Mouse (Mus musculus): Measurements from ENCODE around the gene Scpep1. TPM values are rescaled to one million over a fixed set of nuclear protein-coding genes. Genes with fewer than 3 reads are reported as not detected.

Scpep1 gene
- polyA plus RNA-seq, 1 experiment from 2014 or later: 27.8 TPM

- 98% methylated on average over 2 of the region's 3 CpGs for WGBS
- Histone ChIP-seq H3K27me3 (replicated peaks) (no peaks in the 10 kb centered on the region), H3K4me3 (no peak within 1 kb of the TSS), H3K9me3 (no peaks in the 10 kb centered on the region), H3K4me1 (no peaks in the 10 kb centered on the region), H3K36me3 (replicated peaks) (no peaks in the 10 kb centered on the region), H3K9ac (no peak within 1 kb of the TSS), H3K27ac (no peak within 1 kb of the TSS), H3K4me2 (no peak within 1 kb of the TSS)
- no peak for ATAC-seq (replicated peaks)
Measured at GRCm38 (mm10) chr11:88966881-88967361, 11.7 kb upstream of the Scpep1 start, which contains the start of gene Elobl. Elobl (minus strand) TSS chr11:88966931.

DNA sequence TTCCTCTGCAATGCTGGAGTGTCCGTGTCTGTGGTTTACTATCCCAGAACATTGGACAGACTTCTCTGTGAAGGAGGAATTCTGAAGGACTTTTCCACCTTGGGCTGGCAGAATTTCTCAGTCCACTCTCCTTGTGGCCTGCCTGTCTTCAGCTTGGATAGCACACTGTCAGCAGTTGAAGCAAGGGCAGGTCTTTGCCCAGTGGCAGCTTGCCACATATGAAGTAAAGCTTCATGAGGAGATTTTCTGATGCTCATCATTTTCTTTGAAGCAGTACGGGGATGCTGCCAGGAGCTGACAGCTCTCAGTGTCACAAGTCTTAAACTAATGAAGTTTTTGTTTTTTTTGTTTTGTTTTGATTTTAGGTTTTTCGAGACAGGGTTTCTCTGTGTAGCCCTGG is 3.6 kb upstream of the Scpep1 start:
- Histone ChIP-seq H3K36me3 (replicated peaks) (no peaks in the 10 kb centered on the region), H3K9me3 (no peaks in the 10 kb centered on the region), H3K27me3 (replicated peaks) (no peaks in the 10 kb centered on the region), H3K4me2 (no peak overlapping the region), H3K4me1 (peaks cover 9% of the 10 kb centered on the region; the same call in 1 of the 2 replicates), H3K4me3 (no peak overlapping the region), H3K9ac (no peak overlapping the region), H3K27ac (no peak overlapping the region)
- no peak for ATAC-seq (replicated peaks)
- 88% methylated on average over 3 of the region's 3 CpGs for WGBS

- peak overlapping the region; percentile 51 for H3K9ac ChIP-seq
- peak overlapping the region; percentile 68 for H3K27ac ChIP-seq
- H3K4me2 ChIP-seq: peak overlapping the region; percentile 59
- H3K36me3 ChIP-seq (replicated peaks): no peaks in the 10 kb centered on the region
- peaks cover 13% of the 10 kb centered on the region; the same call in 1 of the 2 replicates for H3K4me1 ChIP-seq
- H3K27me3 ChIP-seq (replicated peaks): no peaks in the 10 kb centered on the region
- peak overlapping the region; percentile 55 for H3K4me3 ChIP-seq
- ATAC-seq (replicated peaks): 0 out of 2 replicates have a peak, but pooled peaks have one; percentile 56
- 0% methylated on average over 4 of the region's 4 CpGs for WGBS
- no peaks in the 10 kb centered on the region for H3K9me3 ChIP-seq
Measured at GRCm38 (mm10) chr11:88954803-88955202, 462 bp downstream of the Scpep1 start.

DNA sequence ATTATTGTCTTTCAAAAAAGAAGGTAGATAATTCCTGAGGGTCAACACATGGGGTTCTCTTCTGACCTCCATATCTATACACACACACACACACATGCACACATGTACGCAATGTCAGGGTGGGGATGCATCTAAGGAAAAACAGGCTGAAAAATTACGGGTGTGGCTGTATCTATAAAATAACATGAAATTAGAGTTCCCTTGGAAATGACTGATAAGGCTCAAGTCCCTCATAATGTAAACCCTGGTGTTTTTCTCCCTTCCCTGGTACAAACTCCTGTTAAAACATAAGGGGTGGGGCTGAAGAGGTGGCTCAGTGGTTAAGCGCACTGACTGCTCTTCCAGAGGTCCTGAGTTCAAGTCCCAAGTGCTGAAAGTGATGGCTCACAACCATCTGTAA is 1.7 kb downstream of the Scpep1 start:
- Histone ChIP-seq H3K4me2 (peak overlapping the region; percentile 59; the same call in 1 of the 2 replicates), H3K4me1 (peaks cover 13% of the 10 kb centered on the region; the same call in 1 of the 2 replicates), H3K9ac (no peak overlapping the region), H3K36me3 (replicated peaks) (no peaks in the 10 kb centered on the region), H3K9me3 (no peaks in the 10 kb centered on the region), H3K27ac (no peak overlapping the region), H3K4me3 (no peak overlapping the region), H3K27me3 (replicated peaks) (no peaks in the 10 kb centered on the region)
- WGBS: 90% methylated on average over 3 of the region's 3 CpGs
- ATAC-seq (replicated peaks): no peak

DNA sequence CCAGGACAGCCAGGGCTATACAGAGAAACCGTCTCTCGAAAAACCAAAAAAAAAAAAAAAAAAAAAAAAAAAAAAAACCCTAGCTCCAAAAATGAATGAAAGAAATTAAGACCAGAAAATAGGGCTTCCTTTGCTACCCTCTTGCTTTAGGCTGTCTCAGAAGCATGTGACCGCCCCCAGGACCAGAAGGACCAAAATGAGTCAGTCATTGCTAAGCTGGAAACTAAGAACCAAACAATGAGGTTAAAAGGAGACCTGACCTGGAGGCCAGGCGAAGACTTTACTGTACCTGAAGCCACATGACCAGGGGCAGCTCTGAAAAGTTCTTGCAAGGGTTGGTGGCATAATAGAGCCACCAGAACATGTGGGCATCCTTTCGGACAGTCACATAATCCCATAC is 3.1 kb downstream of the Scpep1 start:
- H3K4me1 ChIP-seq: peaks cover 13% of the 10 kb centered on the region; the same call in 1 of the 2 replicates
- H3K27me3 ChIP-seq (replicated peaks): no peaks in the 10 kb centered on the region
- no peaks in the 10 kb centered on the region for H3K36me3 ChIP-seq (replicated peaks)
- H3K27ac ChIP-seq: no peak overlapping the region
- H3K4me3 ChIP-seq: no peak overlapping the region
- no peak overlapping the region for H3K9ac ChIP-seq
- ATAC-seq (replicated peaks): no peak
- WGBS: 96% methylated on average over 5 of the region's 5 CpGs
- H3K4me2 ChIP-seq: no peak overlapping the region
- H3K9me3 ChIP-seq: no peaks in the 10 kb centered on the region

GRCm38 (mm10) chr11:88951576-88951975 is 3.7 kb downstream of the Scpep1 start:
- Histone ChIP-seq H3K36me3 (replicated peaks) (no peaks in the 10 kb centered on the region), H3K4me2 (no peak overlapping the region), H3K4me1 (peaks cover 13% of the 10 kb centered on the region; the same call in 1 of the 2 replicates), H3K4me3 (no peak overlapping the region), H3K27me3 (replicated peaks) (no peaks in the 10 kb centered on the region), H3K9me3 (no peaks in the 10 kb centered on the region), H3K9ac (no peak overlapping the region), H3K27ac (no peak overlapping the region)
- no peak for ATAC-seq (replicated peaks)
- 97% methylated on average over 2 of the region's 2 CpGs for WGBS

- H3K27ac ChIP-seq: no peak overlapping the region
- H3K36me3 ChIP-seq (replicated peaks): no peaks in the 10 kb centered on the region
- H3K4me3 ChIP-seq: no peak overlapping the region
- no peaks in the 10 kb centered on the region for H3K9me3 ChIP-seq
- H3K27me3 ChIP-seq (replicated peaks): no peaks in the 10 kb centered on the region
- no peak overlapping the region for H3K4me2 ChIP-seq
- H3K4me1 ChIP-seq: peaks cover 13% of the 10 kb centered on the region; the same call in 1 of the 2 replicates
- ATAC-seq (replicated peaks): no peak
- 91% methylated on average over 13 of the region's 13 CpGs for WGBS
- no peak overlapping the region for H3K9ac ChIP-seq
Measured at GRCm38 (mm10) chr11:88950640-88951250, 4.5 kb downstream of the Scpep1 start.

GRCm38 (mm10) chr11:88949802-88950639 is 5.2 kb downstream of the Scpep1 start:
- Histone ChIP-seq H3K27me3 (replicated peaks) (no peaks in the 10 kb centered on the region), H3K27ac (no peak overlapping the region), H3K4me2 (no peak overlapping the region), H3K4me1 (peaks cover 10% of the 10 kb centered on the region; the same call in 1 of the 2 replicates), H3K36me3 (replicated peaks) (no peaks in the 10 kb centered on the region), H3K9me3 (no peaks in the 10 kb centered on the region), H3K9ac (no peak overlapping the region), H3K4me3 (no peak overlapping the region)
- WGBS: 90% methylated on average over 8 of the region's 8 CpGs
- no peak for ATAC-seq (replicated peaks)

- WGBS: 81% methylated on average over 8 of the region's 8 CpGs
- peaks cover 4% of the 10 kb centered on the region; the same call in 1 of the 2 replicates for H3K36me3 ChIP-seq (replicated peaks)
- peaks cover 4% of the 10 kb centered on the region; the same call in 1 of the 2 replicates for H3K4me1 ChIP-seq
- no peak overlapping the region for H3K9ac ChIP-seq
- H3K27me3 ChIP-seq (replicated peaks): no peaks in the 10 kb centered on the region
- no peak overlapping the region for H3K4me3 ChIP-seq
- no peak for ATAC-seq (replicated peaks)
- no peak overlapping the region for H3K4me2 ChIP-seq
- no peak overlapping the region for H3K27ac ChIP-seq
- H3K9me3 ChIP-seq: no peaks in the 10 kb centered on the region
Measured at GRCm38 (mm10) chr11:88948896-88949295, 6.4 kb downstream of the Scpep1 start.

DNA sequence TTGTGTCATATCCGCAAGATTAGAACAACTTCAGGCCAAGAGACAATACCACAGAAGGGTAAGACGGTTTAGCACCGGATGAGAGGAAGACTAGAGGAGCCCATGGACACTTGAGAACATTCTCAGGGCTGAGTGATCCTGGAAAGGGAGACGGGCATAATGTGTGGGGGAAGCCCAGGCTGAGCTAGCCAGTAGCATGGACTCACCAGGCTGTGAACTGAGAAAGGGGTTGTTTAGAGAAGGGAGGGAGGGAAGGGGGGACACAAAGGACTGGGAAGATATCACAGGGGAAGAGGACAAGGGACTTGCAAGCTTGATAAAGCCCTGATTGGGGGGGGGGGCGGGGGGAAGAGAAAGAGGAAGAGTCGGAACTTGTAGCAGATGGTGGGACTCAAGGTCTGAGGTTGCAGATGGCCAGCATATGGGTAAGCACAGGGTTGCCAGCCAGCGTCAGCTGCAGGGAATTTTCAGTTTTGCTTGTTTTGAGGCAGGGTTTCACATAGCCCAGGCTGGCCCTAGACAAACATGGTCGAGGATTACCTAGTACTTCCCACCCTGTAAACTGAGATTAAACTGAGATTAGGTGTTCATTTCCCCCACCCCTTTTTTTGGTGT is 9.2 kb downstream of the Scpep1 start:
- H3K27me3 ChIP-seq (replicated peaks): no peaks in the 10 kb centered on the region
- H3K9me3 ChIP-seq: no peaks in the 10 kb centered on the region
- H3K4me1 ChIP-seq: no peaks in the 10 kb centered on the region
- no peak overlapping the region for H3K4me2 ChIP-seq
- WGBS: 71% methylated on average over 8 of the region's 8 CpGs
- H3K36me3 ChIP-seq (replicated peaks): peaks cover 4% of the 10 kb centered on the region; the same call in 1 of the 2 replicates
- no peak overlapping the region for H3K27ac ChIP-seq
- no peak overlapping the region for H3K9ac ChIP-seq
- H3K4me3 ChIP-seq: no peak overlapping the region
- ATAC-seq (replicated peaks): no peak

DNA sequence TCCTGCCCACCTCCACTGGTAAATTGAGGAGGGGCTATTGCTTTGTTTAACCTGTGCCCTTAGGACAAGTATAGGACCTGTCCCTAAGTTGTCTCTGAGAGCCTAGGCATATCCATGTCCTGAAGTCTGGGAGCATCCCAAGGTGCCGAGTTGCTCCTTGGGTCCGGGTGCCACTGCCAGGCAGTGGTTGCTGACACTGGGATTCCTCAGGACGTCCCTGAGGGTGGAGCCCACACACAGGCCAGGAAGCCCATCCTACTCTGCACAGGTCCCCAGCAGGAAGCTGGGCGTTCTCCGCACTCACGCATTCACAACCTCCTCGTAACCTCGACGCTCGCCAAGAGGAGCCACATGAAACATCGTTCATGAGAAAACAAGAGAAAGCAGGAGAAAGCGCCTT is 13.8 kb downstream of the Scpep1 start:
- Histone ChIP-seq H3K27ac (no peak overlapping the region), H3K4me3 (no peak overlapping the region), H3K9me3 (no peaks in the 10 kb centered on the region), H3K36me3 (replicated peaks) (peaks cover 4% of the 10 kb centered on the region; the same call in 1 of the 2 replicates), H3K4me1 (no peaks in the 10 kb centered on the region), H3K9ac (no peak overlapping the region), H3K4me2 (no peak overlapping the region), H3K27me3 (replicated peaks) (no peaks in the 10 kb centered on the region)
- no peak for ATAC-seq (replicated peaks)
- 84% methylated on average over 12 of the region's 12 CpGs for WGBS

DNA sequence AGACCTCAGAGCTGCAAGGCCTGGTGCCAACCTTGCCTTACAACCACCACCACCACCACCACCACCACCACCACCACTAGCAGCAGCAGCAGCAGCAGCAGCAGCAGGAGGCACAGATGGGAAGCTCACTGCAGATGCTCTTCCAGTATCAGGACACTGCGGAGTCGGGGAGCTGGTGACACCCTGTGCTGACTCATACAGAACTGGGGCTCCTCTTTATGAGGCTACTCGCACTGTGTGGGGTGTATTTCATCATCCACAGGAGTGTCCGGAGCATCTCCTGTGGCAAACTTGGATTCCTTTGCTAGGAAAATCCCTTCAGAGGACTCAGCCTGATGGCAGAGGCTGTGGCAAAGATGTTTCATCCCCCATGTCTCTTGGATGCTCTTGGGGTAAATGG is 15.6 kb downstream of the Scpep1 start:
- Histone ChIP-seq H3K9me3 (no peaks in the 10 kb centered on the region), H3K36me3 (replicated peaks) (peaks cover 4% of the 10 kb centered on the region; the same call in 1 of the 2 replicates), H3K27ac (no peak overlapping the region), H3K27me3 (replicated peaks) (no peaks in the 10 kb centered on the region), H3K4me2 (no peak overlapping the region), H3K4me1 (no peaks in the 10 kb centered on the region), H3K4me3 (no peak overlapping the region), H3K9ac (no peak overlapping the region)
- 93% methylated on average over 4 of the region's 4 CpGs for WGBS
- no peak for ATAC-seq (replicated peaks)

Data from midbrain, embryonic 15.5 days (tissue).